In the genomic region with DNA sequence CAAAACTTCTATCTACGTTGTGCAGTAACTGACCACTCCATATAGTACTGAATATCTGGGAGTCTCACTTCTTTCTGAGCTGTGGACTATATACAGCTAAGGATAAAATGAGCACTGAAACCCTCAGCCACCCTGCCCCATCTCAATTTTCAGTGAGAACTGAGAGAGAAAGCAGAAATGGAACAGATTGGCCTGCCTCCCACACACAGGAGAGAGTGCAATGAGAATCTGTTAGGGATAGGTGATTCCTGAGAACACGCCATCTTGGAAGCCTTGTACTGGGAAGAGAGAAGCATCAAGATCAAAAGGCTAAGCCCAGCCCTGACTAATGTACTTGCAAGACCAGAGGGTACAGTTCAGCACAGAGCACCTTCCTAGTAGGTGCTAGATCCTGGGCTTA, we compare ENCODE assay signal across 31 mouse cellular contexts. TPM values are rescaled to one million over a fixed set of nuclear protein-coding genes. Genes with fewer than 3 reads are reported as not detected.
A peak's percentile ranks its signal among the peaks of the same experiment; 100 is the strongest.
DNase-seq lines count a peak whose midpoint lies in the region; ATAC-seq lines count a peak whose summit lies in the region.
"Had no signal": no experiment of that assay in that cellular context is flagged by ENCODE, and none has a peak within 500 bp of the region (broad histone marks: within the 10 kb centered on the region; RNA-seq: fewer than 3 reads in every experiment).

No protein-coding gene starts in this region.

- H3K4me3 ChIP-seq in heart, embryonic 10.5 days, result no peak overlapping the region
- H3K4me3 ChIP-seq in forebrain, embryonic 15.5 days, result no peak overlapping the region
- H3K4me3 ChIP-seq: embryonic facial prominence, embryonic 15.5 days; gastrocnemius, adult 2 months; hindbrain, embryonic 13.5 days; liver, embryonic 13.5 days; midbrain, embryonic 12.5 days had no signal

- WGBS in heart, embryonic 10.5 days, result 96% methylated on average over 2 of the region's 2 CpGs
- WGBS in forebrain, embryonic 15.5 days, result 97% methylated on average over 2 of the region's 2 CpGs

- DNase-seq in heart, embryonic 10.5 days (ENCODE audit: low spot score), result peak; percentile 24
- DNase-seq in heart, adult 18-20 months, result no peak
- peak; percentile 34 to 43 for DNase-seq in right cerebral cortex, adult 2 months (ENCODE audit: low spot score in 2 of 2)
- no peak for DNase-seq in right cerebral cortex, postnatal 4 days
- peak; percentile 37 to 73 for DNase-seq in layer of hippocampus, adult 18-20 months (ENCODE audit: low spot score in 2 of 2)
- peak; percentile 26 to 58 for DNase-seq in layer of hippocampus, postnatal 14 days (ENCODE audit: low spot score in 2 of 2)
- DNase-seq: adrenal gland, postnatal 25 days; cerebellum, adult 9-10 months; gastrocnemius, adult 2 months; liver, embryonic 13.5 days; lung, adult 2 months; lung, postnatal 14 days had no signal

- H3K4me2 ChIP-seq in forebrain, embryonic 15.5 days (replicated peaks), result no peak overlapping the region
- H3K4me2 ChIP-seq: embryonic facial prominence, embryonic 15.5 days; hindbrain, embryonic 13.5 days; liver, embryonic 13.5 days; midbrain, embryonic 12.5 days had no signal

- no peak for ATAC-seq in forebrain, embryonic 15.5 days (replicated peaks)

- peaks cover 55% of the 10 kb centered on the region for H3K36me3 ChIP-seq in heart, embryonic 10.5 days
- peaks cover 50% of the 10 kb centered on the region for H3K36me3 ChIP-seq in forebrain, embryonic 15.5 days

- H3K9ac ChIP-seq in forebrain, embryonic 15.5 days (replicated peaks), result no peak overlapping the region
- H3K9ac ChIP-seq: embryonic facial prominence, embryonic 15.5 days; hindbrain, embryonic 13.5 days; liver, embryonic 13.5 days; midbrain, embryonic 12.5 days had no signal

- H3K27me3 ChIP-seq in heart, embryonic 10.5 days (ENCODE audit: insufficient read depth, poor library complexity, severe bottlenecking), result no peaks in the 10 kb centered on the region
- no peaks in the 10 kb centered on the region for H3K27me3 ChIP-seq in forebrain, embryonic 15.5 days
- H3K27me3 ChIP-seq: embryonic facial prominence, embryonic 15.5 days; hindbrain, embryonic 13.5 days; liver, embryonic 13.5 days; midbrain, embryonic 12.5 days had no signal

- H3K9me3 ChIP-seq in heart, embryonic 10.5 days, result no peaks in the 10 kb centered on the region
- H3K9me3 ChIP-seq in forebrain, embryonic 15.5 days, result no peaks in the 10 kb centered on the region
- H3K9me3 ChIP-seq: embryonic facial prominence, embryonic 15.5 days; hindbrain, embryonic 13.5 days; liver, embryonic 13.5 days; midbrain, embryonic 12.5 days had no signal

- H3K27ac ChIP-seq in heart, embryonic 10.5 days, result no peak overlapping the region
- no peak overlapping the region for H3K27ac ChIP-seq in forebrain, embryonic 15.5 days (replicated peaks)
- H3K27ac ChIP-seq: embryonic facial prominence, embryonic 15.5 days; gastrocnemius, adult 2 months; hindbrain, embryonic 13.5 days; liver, embryonic 13.5 days; midbrain, embryonic 12.5 days had no signal

- H3K4me1 ChIP-seq in heart, embryonic 10.5 days, result peaks cover 14% of the 10 kb centered on the region
- peaks cover 21% of the 10 kb centered on the region for H3K4me1 ChIP-seq in forebrain, embryonic 15.5 days

RNA-seq across cellular contexts. Expression of a gene that starts 2.6 kb away (rescaled TPM):
- polyA plus RNA-seq in heart, embryonic 10.5 days (2016; fragmentation: Nextera tagmentation; extraction: Ambion mirVana), result not detected in 2 replicates
- total RNA-seq in heart, adult 18-20 months (2021), result not detected
- total RNA-seq in layer of hippocampus, adult 18-20 months (2021), result not detected
- total RNA-seq in layer of hippocampus, postnatal 14 days (2021), result not detected
- not detected in 2 replicates for polyA plus RNA-seq in forebrain, embryonic 15.5 days (2015; fragmentation: Nextera tagmentation; extraction: Ambion mirVana)
- total RNA-seq: adrenal gland, postnatal 25 days; common myeloid progenitor, adult 5-6 weeks; ES-E14; gastrocnemius, adult 2 months; granulocyte monocyte progenitor cell, adult 5-6 weeks; heart, postnatal 25 days; left cerebral cortex, postnatal 14 days; megakaryocyte progenitor cell, adult 5-6 weeks; monocyte, adult 5-6 weeks; neutrophil, adult 5-6 weeks had no signal
- polyA plus RNA-seq: embryonic facial prominence, embryonic 15.5 days; heart, embryonic 14.5 days; hindbrain, embryonic 13.5 days; intestine, embryonic 14.5 days; kidney, embryonic 14.5 days; limb, embryonic 14.5 days; liver, embryonic 13.5 days; lung, adult 2 months; midbrain, embryonic 12.5 days; small intestine, adult 2 months; stomach, embryonic 16.5 days; urinary bladder, adult 2 months had no signal

RNA-seq across cellular contexts. Expression of a gene that starts 2.9 kb away (rescaled TPM):
- polyA plus RNA-seq in heart, embryonic 10.5 days (2016; fragmentation: Nextera tagmentation; extraction: Ambion mirVana), result 45.1 and 50.1 TPM in 2 replicates
- total RNA-seq in heart, adult 18-20 months (2021), result 10 to 100 TPM; 21.5 to 21.6 TPM
- 10 to 100 TPM; 70.4 to 76.2 TPM for total RNA-seq in layer of hippocampus, adult 18-20 months (2021)
- total RNA-seq in layer of hippocampus, postnatal 14 days (2021), result 10 to 100 TPM; 76.7 to 77.6 TPM
- polyA plus RNA-seq in forebrain, embryonic 15.5 days (2015; fragmentation: Nextera tagmentation; extraction: Ambion mirVana), result 148 and 149 TPM in 2 replicates

RNA-seq across cellular contexts. Expression of a gene that starts 33.7 kb away (rescaled TPM):
- polyA plus RNA-seq in heart, embryonic 10.5 days (2016; fragmentation: Nextera tagmentation; extraction: Ambion mirVana), result 2.3 and 13.0 TPM in 2 replicates
- not detected for total RNA-seq in heart, adult 18-20 months (2021)
- total RNA-seq in layer of hippocampus, adult 18-20 months (2021), result under 1 TPM; 0.41 to 0.42 TPM
- under 1 TPM; 0.69 to 0.85 TPM for total RNA-seq in layer of hippocampus, postnatal 14 days (2021)
- polyA plus RNA-seq in forebrain, embryonic 15.5 days (2015; fragmentation: Nextera tagmentation; extraction: Ambion mirVana), result 2.5 and 3.1 TPM in 2 replicates
- total RNA-seq: adrenal gland, postnatal 25 days; common myeloid progenitor, adult 5-6 weeks; gastrocnemius, adult 2 months; granulocyte monocyte progenitor cell, adult 5-6 weeks; heart, postnatal 25 days; megakaryocyte progenitor cell, adult 5-6 weeks; monocyte, adult 5-6 weeks; neutrophil, adult 5-6 weeks had no signal
- polyA plus RNA-seq: heart, embryonic 14.5 days; intestine, embryonic 14.5 days; lung, adult 2 months; small intestine, adult 2 months; urinary bladder, adult 2 months had no signal

Comparison
In these comparisons a context has a peak if more than half of its experiments do, and no peak if none do; other contexts are left out.
1. DNase-seq: peak in heart, embryonic 10.5 days (single experiment), right cerebral cortex, adult 2 months (2 of 2), layer of hippocampus, adult 18-20 months (2 of 2) and layer of hippocampus, postnatal 14 days (2 of 2); none in heart, adult 18-20 months (0 of 2) and right cerebral cortex, postnatal 4 days (single experiment).